Mouse (Mus musculus) adrenal gland, postnatal 14 days (tissue): Measurements from ENCODE around the gene Adm. TPM values are rescaled to one million over a fixed set of nuclear protein-coding genes. Genes with fewer than 3 reads are reported as not detected.
"Not testable (repeated sequence)": the region's sequence is repeated elsewhere in the genome, so short reads cannot be mapped to it uniquely, and the experiment has no call there.

ENCODE experiments used
- DNase-seq: peaks from one replicate; pipeline ENCODE4 v3.0.0; 2021; ENCODE audit warnings: mixed read lengths
- long read RNA-seq, 2 experiments: library from polyadenylated mRNA; stranded (forward); transcript quantifications; one replicate each; pipeline ENCODE4 v2.0.0; 2021
- total RNA-seq: library from RNA; stranded (reverse); gene quantifications from 2 replicates; pipeline ENCODE4 v1.2.3, GENCODE M21; 2021

Gene Adm
- 17.3 and 18.6 TPM in 2 replicates for total RNA-seq
- long read RNA-seq, experiment 1, transcript Adm-201 (4 exons, 1,390 nt), result major isoform, 25 of 26 reads
- long read RNA-seq, experiment 1, partial matches to known transcripts, result 0 of 26 reads
- long read RNA-seq, experiment 1, other reads (novel, unspliced or antisense), result 1 of 26 reads
- long read RNA-seq, experiment 2, transcript Adm-201 (4 exons, 1,390 nt), result major isoform, 15 of 17 reads
- long read RNA-seq, experiment 2, partial matches to known transcripts, result 0 of 17 reads
- long read RNA-seq, experiment 2, other reads (novel, unspliced or antisense), result 2 of 17 reads

GRCm38 (mm10) chr7:110627486-110628272 lies at the start of gene Adm:
Gene Adm (plus strand): TSS chr7:110627661.
- DNase-seq, result peak; percentile 89

- DNase-seq, result no peak
Observed at GRCm38 (mm10) chr7:110583705-110584104, 43.8 kb upstream of the Adm start.

DNA sequence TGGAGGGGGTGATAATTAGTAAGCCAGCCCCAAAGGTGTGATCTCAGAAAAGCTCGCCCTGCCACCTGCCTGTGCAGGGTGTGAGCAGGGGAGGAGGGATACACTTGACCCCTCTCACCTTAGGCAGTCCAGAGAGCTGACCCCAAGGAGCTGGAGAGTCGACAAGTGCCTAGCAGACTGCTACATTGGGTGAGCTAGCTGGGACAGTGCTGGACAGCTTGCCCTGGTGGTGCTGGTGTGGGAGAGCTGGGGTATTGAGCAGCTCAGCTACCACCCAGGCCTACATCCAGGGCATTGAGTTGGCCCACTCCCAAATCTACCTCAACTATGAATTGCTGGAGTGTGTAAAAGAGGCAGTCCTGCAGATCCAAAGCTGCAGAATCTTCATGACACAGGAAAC lies 43.3 kb upstream of the Adm start:
- no peak for DNase-seq

GRCm38 (mm10) chr7:110585250-110585649 lies 42.2 kb upstream of the Adm start:
- no peak for DNase-seq

DNA sequence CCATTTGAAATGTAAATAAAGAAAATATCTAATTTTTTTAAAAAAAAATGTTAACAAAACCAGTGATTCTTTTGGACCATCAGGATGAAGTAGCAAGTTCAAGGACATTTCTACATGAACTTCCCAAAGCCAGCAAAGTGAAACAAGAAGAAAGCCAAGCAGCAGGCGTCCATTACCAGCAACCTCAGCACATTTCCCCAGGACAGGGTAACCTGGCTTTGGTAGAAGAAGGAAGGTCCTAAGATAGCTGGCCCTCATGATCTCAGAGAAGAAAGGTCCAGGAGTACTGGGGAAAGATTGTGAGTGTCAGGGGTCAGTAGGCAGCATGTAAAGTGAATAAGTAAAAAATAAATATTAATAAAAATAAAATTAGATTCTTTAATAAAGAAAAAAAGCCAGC lies 39.7 kb upstream of the Adm start:
- DNase-seq, result no peak

DNA sequence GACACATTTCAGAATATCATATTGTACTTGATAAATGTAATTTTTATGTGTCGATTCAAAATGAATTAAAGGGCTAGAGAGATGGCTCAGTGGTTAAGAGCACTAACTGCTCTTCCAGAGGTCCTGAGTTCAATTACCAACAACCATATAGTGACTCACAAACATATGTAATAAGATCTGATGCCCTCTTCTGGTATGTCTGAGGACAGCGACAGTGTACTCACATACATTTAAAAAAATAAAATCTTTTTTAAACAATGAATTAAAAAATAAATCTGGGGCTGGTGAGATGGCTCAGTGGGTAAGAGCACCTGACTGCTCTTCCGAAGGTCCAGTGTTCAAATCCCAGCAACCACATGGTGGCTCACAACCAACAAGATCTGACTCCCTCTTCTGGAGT lies 33.5 kb upstream of the Adm start:
- not testable (repeated sequence) for DNase-seq

DNA sequence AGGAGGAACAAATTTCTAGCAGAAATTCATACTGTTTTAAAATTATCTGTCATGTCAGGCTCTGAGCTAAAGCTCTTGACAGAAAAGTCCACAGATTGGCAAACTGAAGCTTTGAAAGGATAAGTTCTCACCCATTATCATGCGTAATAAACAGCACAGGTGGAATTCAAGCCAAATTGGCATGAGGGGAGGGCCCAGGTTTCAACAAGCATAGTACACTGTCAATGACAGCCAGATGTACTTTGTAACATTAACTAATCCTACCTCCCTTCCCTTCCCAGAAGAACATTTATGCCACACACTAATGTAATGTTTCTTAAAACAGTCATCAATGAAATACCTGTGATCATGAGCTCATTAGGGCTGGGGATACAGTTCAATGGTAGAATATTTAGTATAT lies 30.3 kb upstream of the Adm start:
- no peak for DNase-seq

GRCm38 (mm10) chr7:110605476-110605875 lies 22.0 kb upstream of the Adm start:
- DNase-seq, result no peak

GRCm38 (mm10) chr7:110606906-110607305 lies 20.6 kb upstream of the Adm start:
- DNase-seq, result no peak

DNA sequence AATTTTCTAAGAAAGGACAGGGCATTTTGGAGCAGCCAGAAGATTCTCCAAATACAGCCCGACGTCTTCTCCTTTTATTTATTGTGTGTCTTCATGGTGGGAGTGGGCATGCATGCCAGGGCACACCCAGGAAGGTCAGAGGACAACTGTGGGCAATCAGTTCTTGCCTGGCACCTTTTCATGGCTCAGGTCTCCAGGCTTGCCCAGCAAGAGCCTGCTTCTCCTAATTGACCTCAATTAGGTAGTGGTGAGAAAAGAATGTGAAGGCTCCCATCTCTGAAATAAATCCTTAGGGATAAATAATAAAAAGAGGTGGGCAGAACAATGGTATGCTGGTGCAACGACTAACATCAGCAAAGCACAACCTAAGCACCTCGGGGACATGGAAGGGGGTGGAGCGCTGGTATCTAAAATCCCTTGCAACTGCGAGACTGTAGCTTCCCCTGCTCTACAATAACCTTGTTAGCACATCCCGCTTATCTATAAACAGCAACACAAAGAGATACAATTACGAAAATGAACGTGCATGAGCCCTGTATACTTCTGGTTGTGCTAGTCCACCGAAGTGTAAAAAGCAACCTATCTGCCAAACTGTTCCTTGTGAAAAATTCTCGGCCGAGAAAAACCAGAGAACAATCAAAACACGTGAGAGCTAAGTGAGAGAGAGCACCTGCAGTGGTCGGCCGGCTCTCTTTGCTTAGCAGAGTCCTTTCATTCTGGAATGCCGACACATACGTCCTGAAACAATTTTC lies 13.9 kb upstream of the Adm start:
- DNase-seq, result peak; percentile 31

- peak; percentile 92 for DNase-seq
Observed at GRCm38 (mm10) chr7:110614133-110615063, 13.1 kb upstream of the Adm start, which contains the start of gene Sbf2. Gene Sbf2 (minus strand): TSS chr7:110614922.

GRCm38 (mm10) chr7:110615151-110615631 lies 12.3 kb upstream of the Adm start:
- DNase-seq, result peak; percentile 80

DNA sequence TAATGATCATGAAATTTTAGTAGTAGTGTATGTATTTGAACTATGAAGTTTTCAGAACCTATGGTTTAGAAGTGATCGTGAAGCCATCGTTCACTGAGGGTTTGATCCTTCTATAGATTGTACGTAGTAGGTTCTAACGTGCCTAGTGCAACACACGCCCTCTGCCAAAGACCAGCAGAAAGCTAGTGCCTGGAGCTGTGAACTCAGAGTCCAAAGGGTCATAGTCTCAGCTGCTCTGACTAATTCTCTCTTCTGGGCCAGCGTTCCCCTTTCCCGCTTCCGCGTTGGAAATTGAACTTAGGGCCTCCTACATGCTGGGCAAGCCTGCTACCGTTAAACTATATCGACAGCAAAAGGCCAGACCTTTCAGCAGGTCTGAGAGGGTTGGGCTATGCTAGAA lies 11.7 kb upstream of the Adm start:
- no peak for DNase-seq

DNA sequence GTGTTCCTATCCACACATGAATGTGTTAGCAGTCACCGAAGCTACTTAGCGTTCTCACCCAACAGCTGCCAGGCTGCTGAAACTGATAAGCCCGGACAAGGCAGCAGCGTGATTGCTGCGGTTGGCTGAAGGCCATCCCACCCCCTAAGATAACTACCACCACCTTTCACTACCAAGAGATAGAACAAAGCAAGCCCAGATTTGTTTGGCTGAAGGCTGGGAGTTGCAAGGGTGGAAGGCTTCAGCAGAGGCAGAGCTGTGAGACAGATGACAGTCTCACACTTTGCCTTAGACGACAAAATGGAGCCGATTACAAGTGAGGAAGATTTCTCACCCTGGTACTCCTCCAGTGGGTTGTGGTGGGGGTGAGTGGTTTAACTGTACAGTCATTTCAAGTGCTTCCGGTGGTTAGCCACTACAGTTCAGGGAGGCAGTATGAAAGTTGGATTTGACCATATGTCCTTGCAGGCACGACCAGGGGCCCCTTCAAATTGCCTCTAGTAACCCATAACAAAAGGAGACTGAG lies 8.3 kb upstream of the Adm start:
- DNase-seq, result peak; percentile 15

GRCm38 (mm10) chr7:110624067-110624466 lies 3.4 kb upstream of the Adm start:
- DNase-seq, result no peak

- no peak for DNase-seq
Observed at GRCm38 (mm10) chr7:110624961-110625360, 2.5 kb upstream of the Adm start.

DNA sequence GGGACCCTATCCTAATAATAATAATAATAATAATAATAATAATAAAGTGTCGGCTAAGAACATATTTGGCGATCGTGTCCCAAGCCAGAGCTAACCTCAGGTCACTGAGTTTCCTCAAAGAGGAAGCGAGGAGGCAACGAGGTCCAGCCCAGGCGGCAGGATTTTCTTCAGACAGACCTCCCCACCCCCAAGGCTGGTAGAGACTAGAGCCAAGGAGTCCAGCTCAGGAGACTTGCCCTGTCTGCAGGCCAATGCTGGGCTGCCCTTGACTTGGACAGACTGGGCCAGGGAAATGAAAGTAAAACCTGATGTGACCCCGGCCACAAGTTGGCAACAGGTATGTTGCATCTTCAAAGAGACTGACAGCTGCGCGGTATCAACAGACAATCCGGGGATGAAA lies 2.0 kb upstream of the Adm start:
- peak; percentile 26 for DNase-seq

DNA sequence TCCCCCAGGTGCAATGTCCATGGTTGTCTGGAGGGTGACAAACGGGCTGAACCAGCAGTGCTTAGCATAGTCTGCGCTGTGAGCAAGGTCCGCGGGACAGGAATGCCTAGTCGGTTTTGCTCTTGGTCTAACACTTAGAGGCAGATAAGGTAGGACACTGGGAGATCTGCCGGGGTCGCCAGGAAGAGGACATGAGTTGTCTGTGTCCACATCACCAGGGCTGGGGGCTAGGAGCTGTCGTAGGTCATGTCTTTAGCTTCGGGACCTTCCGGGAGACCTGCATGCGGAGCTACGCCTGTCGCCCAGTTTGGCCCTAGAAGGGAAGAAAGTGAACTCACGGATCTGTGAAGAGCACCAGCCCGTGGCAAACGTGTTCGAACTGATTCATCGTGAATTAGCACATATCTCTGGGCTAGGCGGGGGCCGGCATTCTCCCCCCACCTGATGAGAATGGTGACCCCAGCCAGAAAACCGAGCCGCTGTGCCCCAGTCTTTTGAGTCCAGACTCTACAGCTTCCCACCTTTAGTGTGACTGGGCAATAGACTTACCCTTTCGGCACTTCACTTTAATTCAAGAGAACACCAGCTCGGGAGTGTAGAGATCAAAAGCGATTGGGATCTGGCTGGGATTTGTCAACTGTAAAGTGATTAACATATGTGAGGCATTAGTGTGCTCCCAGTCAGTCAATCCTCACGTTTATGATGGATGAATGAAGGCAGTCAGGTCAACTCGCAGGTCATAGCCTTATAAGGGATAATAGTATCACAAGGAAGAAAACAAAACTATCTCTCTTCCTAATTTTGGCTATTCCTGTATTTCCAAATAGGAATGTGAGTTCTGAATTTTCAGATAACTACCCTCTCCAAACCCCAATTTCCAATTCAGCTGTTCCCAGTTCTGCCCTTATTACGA lies 1.0 kb upstream of the Adm start:
- DNase-seq, result no peak

GRCm38 (mm10) chr7:110627099-110627482 lies 370 bp upstream of the Adm start:
- DNase-seq, result peak; percentile 32

- no peak for DNase-seq
Observed at GRCm38 (mm10) chr7:110628273-110628600, 776 bp downstream of the Adm start.
